ENCODE assay signal across 8 mouse cellular contexts in the genomic region with DNA sequence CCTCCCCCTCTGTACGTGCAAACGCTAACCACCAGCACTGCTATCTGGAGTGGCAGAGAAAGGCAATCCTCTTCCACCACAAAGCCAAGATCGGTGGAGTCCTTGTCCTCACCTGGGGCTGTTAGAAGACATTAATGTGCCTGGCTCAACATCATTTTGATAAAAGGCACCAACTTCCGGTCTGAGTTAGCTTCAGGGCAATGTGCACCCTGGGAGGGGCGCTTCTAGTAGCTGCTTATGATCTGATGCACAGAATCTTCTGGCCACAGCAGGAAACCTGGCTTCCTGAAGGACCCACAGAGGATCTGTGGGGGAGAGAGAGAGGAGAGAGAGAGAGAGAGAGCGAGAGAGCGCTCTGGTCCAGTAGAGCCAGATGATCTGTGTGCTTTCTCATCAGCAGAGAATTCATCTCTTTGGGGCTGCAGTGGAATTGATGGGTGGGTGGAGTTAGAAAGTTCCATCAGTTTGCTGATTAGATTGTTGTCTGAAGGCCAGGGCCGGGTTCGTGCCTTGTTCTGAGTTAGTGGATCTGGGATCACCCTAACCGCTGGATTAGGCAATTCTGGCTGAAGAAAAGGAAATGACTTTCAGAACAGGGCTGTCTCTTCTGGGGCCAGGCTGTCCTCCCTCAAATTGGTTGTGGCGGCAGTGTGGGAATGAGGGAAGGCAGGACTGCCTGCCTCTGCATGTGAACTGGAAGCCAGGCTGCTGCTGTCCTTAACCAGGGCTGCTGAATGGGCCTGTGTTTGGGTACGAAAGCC.
DNase-seq lines count a peak whose midpoint lies in the region; ATAC-seq and TF ChIP-seq lines count a peak whose summit lies in the region.

No protein-coding gene starts in this region.

- no peaks in the 10 kb centered on the region for H3K36me3 ChIP-seq in liver, embryonic 14.5 days (replicated peaks; ENCODE audit: control insufficient read depth, insufficient read depth, low read depth)
- H3K36me3 ChIP-seq in hindbrain, embryonic 12.5 days: no peaks in the 10 kb centered on the region

- H3K9me3 ChIP-seq in liver, embryonic 14.5 days (ENCODE audit: control insufficient read depth, low read length): no peaks in the 10 kb centered on the region
- no peaks in the 10 kb centered on the region for H3K9me3 ChIP-seq in hindbrain, embryonic 12.5 days (replicated peaks)

- H3K4me2 ChIP-seq in liver, embryonic 14.5 days (ENCODE audit: low read depth): no peak overlapping the region
- no peak overlapping the region for H3K4me2 ChIP-seq in hindbrain, embryonic 12.5 days (replicated peaks)

- no peak overlapping the region for H3K9ac ChIP-seq in liver, embryonic 14.5 days (replicated peaks)
- H3K9ac ChIP-seq in hindbrain, embryonic 12.5 days: no peak overlapping the region

- ATAC-seq in liver, embryonic 14.5 days (ENCODE audit: insufficient read depth): peak; percentile 50; the same call in 1 of the 2 replicates
- no peak for ATAC-seq in hindbrain, embryonic 12.5 days (ENCODE audit: low FRiP score)
- no peak for ATAC-seq in cerebellum, adult (ENCODE audit: insufficient number of reproducible peaks, low FRiP score, low TSS enrichment)

- no peak for TF ChIP-seq EP300 in liver, embryonic 14.5 days (IDR thresholded peaks at IDR 0.05; ENCODE audit: low read depth)

- H3K4me3 ChIP-seq in liver, embryonic 14.5 days (ENCODE audit: insufficient read depth in 1 of 2, low read depth in 2 of 2, low read length in 2 of 2): no peak overlapping the region
- no peak overlapping the region for H3K4me3 ChIP-seq in hindbrain, embryonic 12.5 days

- TF ChIP-seq CTCF in liver, embryonic 14.5 days (IDR thresholded peaks at IDR 0.05; ENCODE audit: low read depth): no peak

- peaks cover 0 to 10% of the 10 kb centered on the region in 2 experiments; a peak in 2 of 4 replicates for H3K4me1 ChIP-seq in liver, embryonic 14.5 days (replicated peaks; ENCODE audit: control insufficient read depth in 2 of 2, insufficient read depth in 2 of 2, low read length in 1 of 2)
- peaks cover 7% of the 10 kb centered on the region; the same call in 1 of the 2 replicates for H3K4me1 ChIP-seq in hindbrain, embryonic 12.5 days

- intact Hi-C loops in heart, postnatal 10 days (cut with DNase I): no loop called here

- no peaks in the 10 kb centered on the region for H3K27me3 ChIP-seq in liver, embryonic 14.5 days (ENCODE audit: control insufficient read depth, insufficient read depth, low read length)
- no peaks in the 10 kb centered on the region for H3K27me3 ChIP-seq in hindbrain, embryonic 12.5 days

- WGBS in liver, embryonic 14.5 days (ENCODE audit: insufficient replicate concordance): 8% methylated on average over 10 of the region's 12 CpGs
- 70% methylated on average over 10 of the region's 12 CpGs for WGBS in hindbrain, embryonic 12.5 days

- peak; percentile 48 for DNase-seq in urinary bladder, postnatal 14 days (ENCODE audit: low spot score)
- DNase-seq in urinary bladder, postnatal 10 days (ENCODE audit: low spot score): no peak
- DNase-seq in heart, postnatal 10 days: peak; percentile 44 to 49
- peak in 1 of 3 experiments; percentile 6 for DNase-seq in liver, embryonic 14.5 days (ENCODE audit: low read depth in 3 of 3, low spot score in 3 of 3)
- no peak for DNase-seq in layer of hippocampus, adult 18-20 months (ENCODE audit: low spot score in 2 of 2)
- no peak for DNase-seq in adipocyte (ENCODE audit: low spot score)

- H3K27ac ChIP-seq in liver, embryonic 14.5 days: no peak overlapping the region
- H3K27ac ChIP-seq in hindbrain, embryonic 12.5 days: no peak overlapping the region

Comparison
In these comparisons a context has a peak if more than half of its experiments do, and no peak if none do; other contexts are left out.
1. DNase-seq: peak in urinary bladder, postnatal 14 days (single experiment) and heart, postnatal 10 days (2 of 2); none in urinary bladder, postnatal 10 days (single experiment), layer of hippocampus, adult 18-20 months (0 of 2) and adipocyte (single experiment).